Mouse (Mus musculus) heart, embryonic 14.5 days (tissue): Measurements from ENCODE around the gene 1700013G24Rik. TPM values are rescaled to one million over a fixed set of nuclear protein-coding genes. Genes with fewer than 3 reads are reported as not detected.
A peak's percentile ranks its signal among the peaks of the same experiment; 100 is the strongest.

Experiments
- ATAC-seq: fragments of 200-750 bp; cut with Nextera tagmentation; 2 replicates; pipeline ENCODE4 v1.8.0; 2017; ENCODE audit warnings: low read depth, moderate TSS enrichment; ENCODE audit not compliant: insufficient number of reproducible peaks, insufficient read depth, low FRiP score
- H3K27ac ChIP-seq, 2 experiments: fragments of 200-500 bp in 1 of 2; fragments of 300-500 bp in 1 of 2; sonication (generic) in 1 of 2; replicated peaks in 1 of 2; 2 replicates each; pipeline ENCODE4 v1.5.1; 2012 to 2014; ENCODE audit warnings: low read depth in 2 of 2, low read length in 2 of 2, control low read depth in 1 of 2, mild to moderate bottlenecking in 1 of 2, mixed read lengths in 1 of 2; ENCODE audit not compliant: control insufficient read depth in 1 of 2, insufficient read depth in 1 of 2
- H3K27me3 ChIP-seq: fragments of 300-500 bp; sonication (generic); 2 replicates; pipeline ENCODE4 v1.6.1; 2014; ENCODE audit warnings: mild to moderate bottlenecking, low read length, control low read depth; ENCODE audit not compliant: control insufficient read depth, insufficient read depth
- H3K36me3 ChIP-seq: fragments of 300-500 bp; sonication (generic); 2 replicates; pipeline ENCODE4 v1.6.1; 2014; ENCODE audit warnings: mild to moderate bottlenecking, control low read depth, low read length, mixed read lengths; ENCODE audit not compliant: control insufficient read depth, insufficient read depth
- H3K4me1 ChIP-seq, 2 experiments: fragments of 200-500 bp in 1 of 2; fragments of 300-500 bp in 1 of 2; sonication (generic) in 1 of 2; 2 replicates each; pipeline ENCODE4 v1.6.1; 2012 to 2014; ENCODE audit warnings: low read length in 2 of 2, control low read depth in 1 of 2, mixed read lengths in 1 of 2; ENCODE audit not compliant: control insufficient read depth in 2 of 2, insufficient read depth in 2 of 2
- H3K4me2 ChIP-seq: fragments of 300-500 bp; sonication (generic); 2 replicates; pipeline ENCODE4 v1.6.1; 2014; ENCODE audit warnings: mild to moderate bottlenecking, low read length
- H3K4me3 ChIP-seq, 2 experiments: fragments of 200-500 bp in 1 of 2; fragments of 300-500 bp in 1 of 2; sonication (generic) in 1 of 2; 2 replicates each; pipeline ENCODE4 v1.5.1; 2012 to 2014; ENCODE audit warnings: low read length in 2 of 2, mild to moderate bottlenecking in 2 of 2, control low read depth in 1 of 2, low read depth in 1 of 2, moderate library complexity in 1 of 2; ENCODE audit not compliant: control insufficient read depth in 1 of 2, insufficient read depth in 1 of 2
- H3K9ac ChIP-seq: fragments of 300-500 bp; sonication (generic); 2 replicates; pipeline ENCODE4 v1.6.1; 2014; ENCODE audit warnings: mild to moderate bottlenecking, low read length
- H3K9me3 ChIP-seq: fragments of 300-500 bp; sonication (generic); 2 replicates; pipeline ENCODE4 v1.6.1; 2016; ENCODE audit warnings: low read length, control low read depth; ENCODE audit not compliant: control insufficient read depth
- WGBS: fragments of 180-500 bp; shearing (Covaris S2); extraction: QIAGEN DNeasy Blood & Tissue Kit; methylation state at CpG from one replicate; pipeline ENCODE4 v1.1.7; 2014; 5-methylcytosine and 5-hydroxymethylcytosine counted together
- polyA plus RNA-seq: library from polyadenylated mRNA; unstranded; fragments of >200 nt; fragmentation: Nextera tagmentation; extraction: Ambion mirVana; gene quantifications from 2 replicates; pipeline ENCODE4 v1.2.1, GENCODE M21; 2014

Gene 1700013G24Rik
- polyA plus RNA-seq, 1 experiment from 2014 or later = not detected

DNA sequence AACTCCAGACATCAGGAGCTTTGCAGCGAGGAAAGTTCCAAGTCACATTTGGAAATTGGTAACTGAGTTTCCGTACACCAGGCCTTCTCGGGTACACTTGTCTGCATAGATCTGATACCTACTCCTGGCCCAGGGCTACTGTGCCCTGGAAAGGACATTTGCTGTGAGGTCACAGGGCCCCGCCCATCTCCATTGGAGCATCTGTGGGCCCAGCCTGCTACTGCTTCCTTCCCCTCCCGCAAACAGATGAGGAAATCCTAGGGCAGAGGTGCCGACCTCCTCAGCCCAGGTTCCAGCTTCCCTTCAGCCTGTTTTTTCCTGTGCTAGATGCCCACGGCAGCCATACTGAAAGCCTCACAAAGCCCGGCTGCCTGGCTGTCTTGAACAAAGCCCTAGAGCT, 36.9 kb downstream of the 1700013G24Rik start:
- H3K36me3 ChIP-seq = 0 out of 2 replicates have a peak, but pooled peaks cover 3% of the 10 kb centered on the region
- peaks cover 64 to 83% of the 10 kb centered on the region in 2 experiments for H3K4me1 ChIP-seq
- H3K4me2 ChIP-seq = peak overlapping the region; percentile 61
- WGBS = 25% methylated on average over 8 of the region's 8 CpGs
- H3K4me3 ChIP-seq = no peak overlapping the region
- H3K9ac ChIP-seq = peak overlapping the region; percentile 79
- H3K9me3 ChIP-seq = no peaks in the 10 kb centered on the region
- H3K27ac ChIP-seq = peak overlapping the region; percentile 100
- no peak for ATAC-seq
- no peaks in the 10 kb centered on the region for H3K27me3 ChIP-seq

DNA sequence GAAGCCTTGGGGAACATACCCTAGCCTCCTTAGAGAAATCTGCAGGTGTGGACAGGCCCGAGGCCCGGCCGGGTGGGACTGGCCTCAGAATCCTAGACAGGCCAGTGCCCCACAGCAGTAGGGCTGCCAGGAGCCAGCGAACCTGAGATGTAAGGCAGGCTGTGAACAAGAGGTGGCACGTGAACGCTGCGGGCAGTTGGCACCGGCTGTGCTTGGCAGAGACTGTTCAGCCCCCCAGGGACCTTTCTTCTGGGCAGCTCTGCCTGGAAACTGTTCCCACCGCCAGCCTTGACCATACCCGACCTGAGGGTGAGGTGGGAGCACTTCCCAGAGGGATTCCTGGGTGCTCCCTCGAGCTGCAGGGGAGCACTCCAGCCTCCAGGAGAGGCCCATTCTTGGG, 39.5 kb downstream of the 1700013G24Rik start:
- Histone ChIP-seq H3K4me2 (no peak overlapping the region), H3K9ac (no peak overlapping the region; the same call in 1 of the 2 replicates), H3K27ac (peak overlapping the region in 1 of 2 experiments; percentile 96; a peak in 2 of 4 replicates), H3K4me1 (peaks cover 61 to 77% of the 10 kb centered on the region in 2 experiments), H3K36me3 (0 out of 2 replicates have a peak, but pooled peaks cover 8% of the 10 kb centered on the region), H3K9me3 (no peaks in the 10 kb centered on the region), H3K4me3 (no peak overlapping the region), H3K27me3 (no peaks in the 10 kb centered on the region)
- WGBS = 79% methylated on average over 11 of the region's 11 CpGs
- no peak for ATAC-seq

DNA sequence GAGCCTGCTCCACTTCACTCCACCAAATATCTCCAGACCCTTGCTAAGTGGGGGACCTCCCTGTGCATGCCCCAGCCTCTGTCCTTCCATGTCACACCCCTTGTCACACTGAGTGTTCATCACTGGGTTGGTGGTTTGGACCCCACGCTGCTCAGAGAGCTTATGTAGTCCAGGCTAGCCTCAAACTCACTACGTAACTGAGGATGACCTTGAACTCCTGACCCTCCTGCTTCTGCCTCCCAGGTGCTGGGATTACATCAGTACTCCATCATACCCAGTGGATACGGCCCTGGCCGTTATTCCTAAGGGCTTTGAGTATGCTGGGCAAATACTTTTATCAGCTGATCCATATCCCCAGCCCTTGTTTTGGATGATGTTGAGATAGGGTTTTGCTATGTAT, 40.1 kb downstream of the 1700013G24Rik start:
- H3K4me1 ChIP-seq = peaks cover 61 to 77% of the 10 kb centered on the region in 2 experiments
- H3K4me3 ChIP-seq = no peak overlapping the region
- H3K36me3 ChIP-seq = 0 out of 2 replicates have a peak, but pooled peaks cover 8% of the 10 kb centered on the region
- no peak overlapping the region; the same call in 1 of the 2 replicates for H3K9ac ChIP-seq
- H3K27me3 ChIP-seq = no peaks in the 10 kb centered on the region
- no peak for ATAC-seq
- H3K4me2 ChIP-seq = no peak overlapping the region
- 80% methylated on average over 4 of the region's 4 CpGs for WGBS
- H3K27ac ChIP-seq = peak overlapping the region; percentile 19 to 96; a peak in 3 of 4 replicates
- H3K9me3 ChIP-seq = no peaks in the 10 kb centered on the region

DNA sequence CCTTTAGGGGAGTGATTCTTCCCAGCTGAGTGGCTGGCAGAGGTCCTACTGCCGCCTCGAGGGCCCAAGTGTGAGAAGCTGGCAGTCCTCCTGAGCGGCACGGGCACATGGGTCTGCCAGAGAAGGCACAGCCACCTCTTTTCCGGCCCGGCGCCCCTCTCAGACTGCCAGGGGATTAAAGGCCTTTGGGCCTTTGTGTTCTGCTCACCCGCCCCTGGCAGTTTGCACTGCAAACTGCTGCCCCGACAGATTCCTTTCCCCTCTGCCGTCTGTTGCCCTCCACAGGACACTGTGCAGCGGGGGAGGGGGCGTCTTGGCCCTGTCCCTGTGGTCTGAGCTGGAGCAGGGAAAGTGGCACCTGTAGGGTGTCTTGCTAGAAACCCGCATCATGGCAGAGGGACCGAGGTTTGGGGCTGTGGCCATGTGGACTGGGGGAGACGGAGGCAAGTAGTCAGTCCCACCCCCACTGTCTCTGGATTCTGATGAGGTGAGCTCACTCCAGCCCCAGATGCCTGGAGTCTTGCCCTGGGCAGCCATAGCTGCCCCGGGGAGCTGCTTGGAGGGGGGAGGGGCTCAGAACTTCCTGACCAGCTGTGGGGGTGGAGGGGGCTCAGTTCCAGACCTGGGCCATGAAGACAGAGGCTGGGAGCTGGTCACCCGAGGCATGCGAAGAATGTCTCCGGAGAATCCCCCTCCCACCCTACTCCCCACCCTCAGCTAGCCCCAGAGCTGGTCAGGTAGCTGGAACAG, 41.8 kb downstream of the 1700013G24Rik start:
- peak overlapping the region; percentile 39 for H3K4me2 ChIP-seq
- H3K36me3 ChIP-seq = 0 out of 2 replicates have a peak, but pooled peaks cover 8% of the 10 kb centered on the region
- ATAC-seq = peak; percentile 49
- no peak overlapping the region for H3K4me3 ChIP-seq
- H3K27me3 ChIP-seq = no peaks in the 10 kb centered on the region
- peaks cover 59 to 77% of the 10 kb centered on the region in 2 experiments for H3K4me1 ChIP-seq
- peak overlapping the region; percentile 96 to 97 for H3K27ac ChIP-seq
- H3K9ac ChIP-seq = peak overlapping the region; percentile 69
- no peaks in the 10 kb centered on the region for H3K9me3 ChIP-seq
- WGBS = 4% methylated on average over 19 of the region's 19 CpGs

DNA sequence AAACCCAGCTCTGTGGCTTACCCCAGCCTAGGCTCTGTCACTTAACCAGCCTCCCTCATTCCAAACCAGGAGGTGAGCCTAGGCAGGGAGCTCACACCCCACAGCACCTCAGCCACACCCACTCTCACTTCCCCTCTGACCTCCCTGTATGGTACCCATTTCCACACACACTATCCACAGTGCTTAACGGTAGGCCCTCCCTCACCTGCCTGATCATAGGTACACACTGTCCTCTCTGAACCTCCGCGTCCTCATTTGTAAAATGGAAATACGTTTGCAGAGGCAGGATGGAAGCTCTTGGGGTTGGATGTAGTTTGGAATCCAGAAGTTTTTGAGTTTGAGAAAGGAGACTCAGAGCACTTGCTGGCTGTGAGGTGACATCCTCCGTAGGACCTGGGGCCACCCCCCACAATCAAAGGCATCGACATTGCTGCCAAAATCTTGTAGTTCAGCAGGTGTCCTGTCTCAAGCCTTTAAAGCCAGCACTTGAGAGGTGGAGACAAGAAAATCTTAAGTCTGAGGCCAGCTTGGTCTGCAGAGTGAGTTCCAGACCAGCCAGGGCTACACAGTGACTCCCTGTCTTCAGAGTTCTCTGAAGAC, 42.5 kb downstream of the 1700013G24Rik start:
- Histone ChIP-seq H3K27ac (peak overlapping the region; percentile 77 to 96), H3K36me3 (0 out of 2 replicates have a peak, but pooled peaks cover 7% of the 10 kb centered on the region), H3K4me2 (peak overlapping the region; percentile 39), H3K9ac (peak overlapping the region; percentile 69), H3K9me3 (no peaks in the 10 kb centered on the region), H3K4me1 (peaks cover 59 to 77% of the 10 kb centered on the region in 2 experiments), H3K27me3 (no peaks in the 10 kb centered on the region), H3K4me3 (no peak overlapping the region)
- WGBS = 47% methylated on average over 6 of the region's 6 CpGs
- peak; percentile 2; the same call in 1 of the 2 replicates for ATAC-seq

DNA sequence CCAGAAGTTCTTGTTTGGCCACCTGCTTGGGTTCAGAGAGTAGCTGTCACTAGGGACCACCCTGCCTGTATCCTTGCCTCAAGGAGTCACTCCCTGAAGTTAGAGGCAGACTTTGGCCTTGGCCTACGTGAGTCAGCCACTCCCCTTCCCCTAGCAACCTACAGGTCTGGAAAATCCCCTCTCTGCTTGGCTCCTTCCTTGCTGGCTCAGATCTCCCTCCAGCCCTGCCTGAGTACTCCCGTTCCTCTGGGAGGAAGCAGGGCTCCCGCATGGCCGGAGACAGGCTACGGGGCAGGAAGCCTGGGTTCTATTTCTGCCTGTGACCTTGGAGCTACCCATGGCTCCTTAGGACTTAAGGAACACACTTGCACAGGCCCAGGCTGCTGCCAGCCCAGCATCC, 44.3 kb downstream of the 1700013G24Rik start:
- ATAC-seq = peak; percentile 9
- 33% methylated on average over 5 of the region's 5 CpGs for WGBS
- no peaks in the 10 kb centered on the region for H3K9me3 ChIP-seq
- H3K4me2 ChIP-seq = peak overlapping the region; percentile 27; the same call in 1 of the 2 replicates
- H3K36me3 ChIP-seq = peaks cover 21% of the 10 kb centered on the region
- no peaks in the 10 kb centered on the region for H3K27me3 ChIP-seq
- peak overlapping the region; percentile 79 to 96 for H3K27ac ChIP-seq
- H3K4me1 ChIP-seq = peaks cover 65 to 90% of the 10 kb centered on the region in 2 experiments
- H3K9ac ChIP-seq = peak overlapping the region; percentile 65; the same call in 1 of the 2 replicates
- H3K4me3 ChIP-seq = no peak overlapping the region

DNA sequence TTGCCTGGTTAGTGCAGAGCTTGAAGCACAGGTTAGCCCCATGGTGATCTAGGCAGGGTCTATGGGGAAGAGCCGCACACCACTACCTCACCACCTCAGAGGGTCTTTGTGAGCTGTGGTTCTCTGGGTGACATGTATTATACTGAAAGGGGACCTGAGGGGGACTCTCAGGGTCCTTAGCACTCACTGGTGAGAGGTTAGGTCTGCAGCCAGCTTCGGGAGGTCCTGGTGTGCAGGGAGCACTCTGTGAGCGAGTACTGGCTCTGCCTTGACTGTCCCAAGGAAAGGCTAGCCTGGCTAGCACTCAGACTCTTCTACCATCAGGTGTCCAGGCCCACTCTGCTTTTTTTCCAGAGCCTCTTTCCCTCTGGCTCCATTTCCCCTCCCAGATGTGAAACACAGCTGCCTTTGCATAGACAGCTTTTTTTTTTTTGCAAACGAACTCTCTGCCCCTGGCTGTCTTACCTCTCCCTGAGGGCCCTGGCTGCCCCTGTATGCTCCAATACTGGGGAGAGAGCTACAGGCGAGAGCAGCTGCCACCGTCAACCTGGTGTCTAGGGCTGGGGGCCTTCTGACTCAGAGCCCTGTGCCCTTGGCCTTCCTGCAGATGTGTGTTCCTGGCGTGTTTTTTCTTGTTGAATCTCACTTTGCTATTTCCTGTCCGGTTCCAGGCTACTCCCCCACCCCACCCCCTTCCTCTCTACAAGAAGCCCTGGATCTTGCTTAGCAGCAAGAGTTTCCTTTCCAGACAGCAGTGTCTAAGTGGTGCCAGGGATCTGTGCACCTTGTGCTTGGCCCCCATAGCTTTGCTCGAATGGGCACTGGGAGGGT, 45.0 kb downstream of the 1700013G24Rik start:
- WGBS = 35% methylated on average over 9 of the region's 9 CpGs
- H3K4me2 ChIP-seq = peak overlapping the region; percentile 27
- ATAC-seq = peak; percentile 35

More for the DNA sequence above, 45.0 kb downstream of the 1700013G24Rik start:
- Histone ChIP-seq H3K4me1 (peaks cover 68 to 89% of the 10 kb centered on the region in 2 experiments), H3K27me3 (no peaks in the 10 kb centered on the region), H3K9ac (peak overlapping the region; percentile 65), H3K36me3 (peaks cover 28% of the 10 kb centered on the region), H3K9me3 (no peaks in the 10 kb centered on the region), H3K27ac (peak overlapping the region; percentile 79 to 96), H3K4me3 (no peak overlapping the region)
